Mouse (Mus musculus): ENCODE results near the gene Ankrd28. TPM values are rescaled to one million over a fixed set of nuclear protein-coding genes. Genes with fewer than 3 reads are reported as not detected.

Ankrd28 gene
- total and polyA plus RNA-seq, 3 experiments = 6.6 to 27.7 (median 22.1) TPM

DNA sequence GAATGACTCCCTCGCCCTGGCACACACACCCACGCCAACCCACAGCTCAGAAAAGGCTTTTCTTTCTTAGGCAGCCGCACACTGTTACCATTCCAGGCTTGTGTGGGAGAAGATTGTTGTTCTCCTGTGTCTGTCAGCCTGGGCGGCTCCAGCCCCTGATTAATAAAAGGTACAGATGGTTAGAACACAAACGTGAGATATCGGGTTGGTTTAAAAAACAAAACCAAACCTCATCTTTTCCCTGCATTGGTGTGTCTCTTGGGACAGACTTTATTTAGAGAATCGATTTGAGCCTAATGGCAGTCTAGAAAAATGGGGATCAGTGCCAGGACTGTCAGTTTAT lies 890 bp upstream of the Ankrd28 start:
- Histone ChIP-seq H3K79me2 (replicated peaks; ENCODE audit: control insufficient read depth, insufficient read depth, low read length) (no peaks in the 10 kb centered on the region), H3K4me3 (peak overlapping the region; percentile 90), H3K27me3 (ENCODE audit: control insufficient read depth, insufficient read depth, low read length) (no peaks in the 10 kb centered on the region), H3K4me1 (ENCODE audit: control insufficient read depth, insufficient read depth, low read length) (peaks cover 2% of the 10 kb centered on the region), H3K36me3 (ENCODE audit: control insufficient read depth, insufficient read depth, low read length) (no peaks in the 10 kb centered on the region), H3K27ac (no peak overlapping the region), H3K9ac (ENCODE audit: low read depth, low read length) (0 out of 2 replicates have a peak overlapping the region, but pooled peaks have one; percentile 8)
- WGBS = 3% methylated on average over 7 of the region's 7 CpGs
- no peak for DNase-seq
- intact Hi-C loops (cut with DNase I) = loop anchor here (2.0 to 5.0 kb wide), 3 partner anchors 34 to 101 kb away; no protein-coding TSS in a partner anchor
- TF ChIP-seq POLR2A (IDR thresholded peaks at IDR 0.05; ENCODE audit: insufficient read depth, low read depth, low read length) (no peak), CTCF (IDR thresholded peaks at IDR 0.05) (no peak), EP300 (IDR thresholded peaks at IDR 0.05; ENCODE audit: insufficient read depth, low read depth, low read length) (no peak)

GRCm38 (mm10) chr14:31829761-31830562 lies 489 bp downstream of the Ankrd28 start:
- TF ChIP-seq POLR2A (IDR thresholded peaks at IDR 0.05; ENCODE audit: insufficient read depth, low read depth, low read length) = no peak
- TF ChIP-seq CTCF (IDR thresholded peaks at IDR 0.05) = 0 out of 2 replicates have a peak, but pooled peaks have one; percentile 3
- no peak for TF ChIP-seq EP300 (IDR thresholded peaks at IDR 0.05; ENCODE audit: insufficient read depth, low read depth, low read length)
- peak; percentile 73 to 75 for DNase-seq
- H3K27ac ChIP-seq = peak overlapping the region; percentile 86
- peak overlapping the region; percentile 75 for H3K9ac ChIP-seq (ENCODE audit: low read depth, low read length)
- no peaks in the 10 kb centered on the region for H3K27me3 ChIP-seq (ENCODE audit: control insufficient read depth, insufficient read depth, low read length)
- H3K79me2 ChIP-seq (replicated peaks; ENCODE audit: control insufficient read depth, insufficient read depth, low read length) = no peaks in the 10 kb centered on the region
- intact Hi-C loops (cut with DNase I) = loop anchor here (2.0 to 5.0 kb wide), 3 partner anchors 33 to 102 kb away; no protein-coding TSS in a partner anchor
- peak overlapping the region; percentile 90 for H3K4me3 ChIP-seq
- no peaks in the 10 kb centered on the region for H3K36me3 ChIP-seq (ENCODE audit: control insufficient read depth, insufficient read depth, low read length)
- under 1% methylated on average over 82 of the region's 97 CpGs for WGBS
- peaks cover 2% of the 10 kb centered on the region for H3K4me1 ChIP-seq (ENCODE audit: control insufficient read depth, insufficient read depth, low read length)

- intact Hi-C loops (cut with DNase I) = no loop called here
- no peak for DNase-seq
- Histone ChIP-seq H3K4me1 (ENCODE audit: control insufficient read depth, insufficient read depth, low read length) (peaks cover 2% of the 10 kb centered on the region), H3K36me3 (ENCODE audit: control insufficient read depth, insufficient read depth, low read length) (0 out of 2 replicates have a peak, but pooled peaks cover 2% of the 10 kb centered on the region), H3K79me2 (replicated peaks; ENCODE audit: control insufficient read depth, insufficient read depth, low read length) (peaks cover 2% of the 10 kb centered on the region; the same call in 1 of the 2 replicates), H3K4me3 (no peak overlapping the region), H3K9ac (ENCODE audit: low read depth, low read length) (no peak overlapping the region), H3K27me3 (ENCODE audit: control insufficient read depth, insufficient read depth, low read length) (no peaks in the 10 kb centered on the region), H3K27ac (no peak overlapping the region)
- TF ChIP-seq CTCF (IDR thresholded peaks at IDR 0.05) = no peak
- no peak for TF ChIP-seq EP300 (IDR thresholded peaks at IDR 0.05; ENCODE audit: insufficient read depth, low read depth, low read length)
- TF ChIP-seq POLR2A (IDR thresholded peaks at IDR 0.05; ENCODE audit: insufficient read depth, low read depth, low read length) = no peak
Observed at GRCm38 (mm10) chr14:31827221-31827620, 3.2 kb downstream of the Ankrd28 start.

DNA sequence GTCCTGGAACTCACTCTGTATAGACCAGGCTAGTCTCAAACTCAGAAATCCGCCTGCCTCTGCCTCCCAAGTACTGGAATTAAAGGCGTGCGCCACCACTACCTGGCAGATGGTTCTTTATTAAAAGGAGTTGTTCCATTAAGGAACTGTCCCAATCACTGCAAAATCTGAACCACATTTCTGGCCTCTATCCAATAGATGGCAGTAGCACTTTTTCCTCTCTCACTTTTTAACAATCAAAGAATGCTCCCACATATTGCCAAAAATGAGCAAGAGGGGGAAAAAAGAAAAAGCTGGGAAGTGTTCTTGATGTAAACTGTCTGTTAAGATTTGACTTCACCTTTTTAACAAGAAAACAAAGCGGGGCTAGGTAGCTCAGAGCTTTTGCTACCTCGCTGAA lies 20.5 kb downstream of the Ankrd28 start:
- H3K79me2 ChIP-seq (replicated peaks; ENCODE audit: control insufficient read depth, insufficient read depth, low read length) = no peaks in the 10 kb centered on the region
- H3K9ac ChIP-seq (ENCODE audit: low read depth, low read length) = no peak overlapping the region
- no peaks in the 10 kb centered on the region for H3K27me3 ChIP-seq (ENCODE audit: control insufficient read depth, insufficient read depth, low read length)
- WGBS = 82% methylated on average over 5 of the region's 5 CpGs
- intact Hi-C loops (cut with DNase I) = no loop called here
- no peaks in the 10 kb centered on the region for H3K4me1 ChIP-seq (ENCODE audit: control insufficient read depth, insufficient read depth, low read length)
- H3K27ac ChIP-seq = no peak overlapping the region
- TF ChIP-seq CTCF (IDR thresholded peaks at IDR 0.05) (peak; percentile 29), EP300 (IDR thresholded peaks at IDR 0.05; ENCODE audit: insufficient read depth, low read depth, low read length) (no peak)
- no peak for DNase-seq
- no peak overlapping the region for H3K4me3 ChIP-seq
- H3K36me3 ChIP-seq (ENCODE audit: control insufficient read depth, insufficient read depth, low read length) = no peaks in the 10 kb centered on the region

DNA sequence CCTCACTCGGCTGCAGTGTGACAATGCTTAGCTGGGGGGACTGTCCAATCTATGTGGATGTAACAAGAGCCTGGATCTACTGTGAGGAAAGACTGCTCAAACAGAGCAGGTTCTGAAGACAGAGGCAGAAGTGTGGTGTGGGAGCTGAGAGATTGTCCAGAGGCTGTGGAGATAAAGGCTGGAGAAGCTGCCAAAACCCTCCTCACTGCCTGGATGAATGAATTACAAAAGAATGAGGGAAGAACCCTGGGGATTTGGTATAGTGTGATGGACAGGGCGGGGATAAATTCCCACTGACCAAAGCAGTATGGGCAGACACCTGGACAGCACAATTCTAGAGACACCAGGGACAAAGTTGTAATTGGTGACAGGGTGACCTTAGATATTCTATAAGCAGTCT lies 26.7 kb downstream of the Ankrd28 start:
- WGBS = 30% methylated on average over 2 of the region's 2 CpGs
- H3K36me3 ChIP-seq (ENCODE audit: control insufficient read depth, insufficient read depth, low read length) = no peaks in the 10 kb centered on the region
- no peak overlapping the region for H3K9ac ChIP-seq (ENCODE audit: low read depth, low read length)
- H3K4me1 ChIP-seq (ENCODE audit: control insufficient read depth, insufficient read depth, low read length) = no peaks in the 10 kb centered on the region
- no peak overlapping the region for H3K4me3 ChIP-seq
- TF ChIP-seq CTCF (IDR thresholded peaks at IDR 0.05) (no peak), POLR2A (IDR thresholded peaks at IDR 0.05; ENCODE audit: insufficient read depth, low read depth, low read length) (no peak), EP300 (IDR thresholded peaks at IDR 0.05; ENCODE audit: insufficient read depth, low read depth, low read length) (no peak)
- no peak overlapping the region for H3K27ac ChIP-seq
- intact Hi-C loops (cut with DNase I) = no loop called here
- H3K27me3 ChIP-seq (ENCODE audit: control insufficient read depth, insufficient read depth, low read length) = no peaks in the 10 kb centered on the region
- no peak for DNase-seq
- H3K79me2 ChIP-seq (replicated peaks; ENCODE audit: control insufficient read depth, insufficient read depth, low read length) = peaks cover 1% of the 10 kb centered on the region; the same call in 1 of the 2 replicates

DNA sequence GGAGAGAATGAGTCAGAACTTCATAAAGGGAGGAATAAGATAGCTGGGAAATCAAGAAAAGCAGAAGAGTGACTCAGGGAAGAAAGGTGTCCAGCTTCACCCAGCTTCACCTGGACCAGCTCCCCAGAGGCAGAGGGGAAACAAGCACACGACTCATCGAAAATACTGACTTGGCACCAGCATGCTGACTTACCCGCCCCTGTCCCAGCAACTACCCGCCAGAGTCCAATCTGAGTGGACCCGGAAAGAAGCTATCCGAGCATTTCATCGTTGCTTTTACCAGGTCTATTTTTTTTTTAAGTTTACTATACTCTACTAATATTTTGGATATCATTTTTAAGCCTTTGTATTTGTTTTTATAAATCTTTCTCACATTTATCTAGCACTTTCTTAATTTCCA lies 29.5 kb downstream of the Ankrd28 start:
- intact Hi-C loops (cut with DNase I) = no loop called here
- 66% methylated on average over 7 of the region's 7 CpGs for WGBS
- TF ChIP-seq POLR2A (IDR thresholded peaks at IDR 0.05; ENCODE audit: insufficient read depth, low read depth, low read length) (no peak), EP300 (IDR thresholded peaks at IDR 0.05; ENCODE audit: insufficient read depth, low read depth, low read length) (no peak), CTCF (IDR thresholded peaks at IDR 0.05) (no peak)
- Histone ChIP-seq H3K27ac (no peak overlapping the region), H3K79me2 (replicated peaks; ENCODE audit: control insufficient read depth, insufficient read depth, low read length) (peaks cover 1% of the 10 kb centered on the region; the same call in 1 of the 2 replicates), H3K4me3 (no peak overlapping the region), H3K27me3 (ENCODE audit: control insufficient read depth, insufficient read depth, low read length) (no peaks in the 10 kb centered on the region), H3K36me3 (ENCODE audit: control insufficient read depth, insufficient read depth, low read length) (no peaks in the 10 kb centered on the region), H3K9ac (ENCODE audit: low read depth, low read length) (no peak overlapping the region), H3K4me1 (ENCODE audit: control insufficient read depth, insufficient read depth, low read length) (no peaks in the 10 kb centered on the region)
- no peak for DNase-seq

Measured in heart, adult 2 months (tissue).